Mouse (Mus musculus): ENCODE measurements at regions not wholly inside any gene's neighbourhood (a gene's known extent, or its start where the extent isn't known, plus 50 kb on each side); places are given as distances from the start of the nearest gene placed in this dataset.
"Not testable (repeated sequence)": the region's sequence is repeated elsewhere in the genome, so short reads cannot be mapped to it uniquely, and the experiment has no call there.

GRCm38 (mm10) chr2:166516261-166516660 lies 197.4 kb downstream of the Prex1 start:
- DNase-seq (ENCODE audit: low spot score) = no peak

DNA sequence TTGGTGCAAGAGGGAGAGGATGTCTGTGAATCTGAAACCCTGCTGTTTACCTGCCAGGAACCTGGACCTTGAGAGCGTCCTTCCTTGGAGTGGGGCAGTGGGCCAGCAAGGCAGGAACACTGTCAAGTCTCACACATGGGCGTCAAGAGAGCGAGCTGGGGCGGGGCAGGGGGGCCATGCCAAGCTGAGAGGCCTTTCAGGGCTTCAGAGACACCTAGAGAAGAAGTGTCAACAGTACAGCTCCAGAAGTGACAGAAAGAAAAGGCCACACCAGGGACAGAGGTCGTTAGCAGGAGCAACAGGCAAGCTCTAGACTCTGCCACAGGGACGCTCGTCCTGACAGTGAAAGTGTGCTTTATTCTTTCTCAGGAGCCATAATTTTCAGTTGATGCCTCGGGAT lies 199.0 kb downstream of the Prex1 start:
- DNase-seq (ENCODE audit: low spot score) = no peak

- no peak for DNase-seq (ENCODE audit: low spot score)
These were observed 201.1 kb downstream of the Prex1 start for GRCm38 (mm10) chr2:166512488-166512887.

DNA sequence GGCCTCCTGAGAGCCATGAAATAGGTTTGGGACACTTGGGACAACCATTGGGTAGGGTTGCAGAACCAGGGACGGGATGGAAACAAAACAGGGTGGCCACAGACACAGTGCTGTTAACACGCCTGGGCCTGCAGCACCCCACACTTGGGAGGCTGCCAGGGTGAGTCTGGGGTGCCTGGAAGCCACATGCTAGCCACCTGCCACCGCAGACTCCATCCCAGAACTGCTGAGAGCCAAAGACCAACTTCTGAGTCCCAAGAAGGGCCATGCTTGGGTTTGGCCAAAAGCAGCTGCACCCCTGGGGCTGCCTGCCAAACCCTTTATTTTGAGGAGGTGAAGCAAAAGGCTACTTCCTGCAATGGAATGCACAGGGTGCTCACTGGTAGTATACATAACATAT lies 202.2 kb downstream of the Prex1 start:
- DNase-seq (ENCODE audit: low spot score) = not testable (repeated sequence)

DNA sequence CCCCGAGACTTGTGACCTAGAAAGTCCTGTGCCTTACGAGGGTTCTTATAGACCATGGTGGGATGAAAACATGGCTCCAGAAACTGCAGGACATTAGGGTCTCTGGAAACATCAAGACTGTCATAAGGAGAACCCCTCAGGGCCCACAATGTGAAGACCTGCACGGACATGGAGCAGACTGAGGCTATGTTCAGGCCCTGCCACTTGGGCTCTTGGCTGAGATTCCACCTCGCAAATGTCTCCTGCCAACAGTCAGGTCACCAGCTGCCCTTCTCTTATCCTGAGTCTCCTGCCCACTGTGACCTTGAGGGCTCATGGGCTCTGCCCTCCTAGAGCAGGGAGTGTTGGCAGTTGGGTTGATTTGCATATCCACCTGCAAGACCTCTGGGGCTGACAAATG lies 202.9 kb downstream of the Prex1 start:
- no peak for DNase-seq (ENCODE audit: low spot score)

DNA sequence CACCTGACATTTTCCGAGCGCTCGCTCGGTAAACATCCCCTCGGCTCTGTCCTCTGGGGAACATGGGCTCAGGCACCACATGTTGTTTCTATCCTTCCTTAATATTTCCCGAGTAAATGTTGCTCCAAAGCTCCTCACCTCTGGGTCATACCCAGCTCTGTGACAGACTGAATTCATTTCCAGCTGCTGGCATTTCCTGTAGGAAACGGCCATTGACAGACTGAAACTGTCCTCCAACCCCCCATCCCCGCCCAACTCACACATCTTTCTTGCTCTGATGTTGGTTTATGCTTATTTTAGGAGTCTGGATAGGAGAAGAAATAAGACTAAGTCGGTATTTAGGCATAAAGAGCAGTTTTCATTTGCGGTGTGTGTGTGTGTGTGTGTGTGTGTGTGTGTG lies 204.0 kb downstream of the Prex1 start:
- no peak for DNase-seq (ENCODE audit: low spot score)

GRCm38 (mm10) chr2:166508656-166509420 lies 204.8 kb downstream of the Prex1 start:
- no peak for DNase-seq (ENCODE audit: low spot score)

GRCm38 (mm10) chr2:166505309-166505708 lies 208.3 kb downstream of the Prex1 start:
- DNase-seq (ENCODE audit: low spot score) = no peak

GRCm38 (mm10) chr2:166503666-166504065 lies 210.0 kb downstream of the Prex1 start:
- no peak for DNase-seq (ENCODE audit: low spot score)

GRCm38 (mm10) chr2:166492895-166493294 lies 220.7 kb downstream of the Prex1 start:
- DNase-seq (ENCODE audit: low spot score) = no peak

- DNase-seq (ENCODE audit: low spot score) = no peak
These were observed 221.2 kb downstream of the Prex1 start for GRCm38 (mm10) chr2:166492421-166492820.

DNA sequence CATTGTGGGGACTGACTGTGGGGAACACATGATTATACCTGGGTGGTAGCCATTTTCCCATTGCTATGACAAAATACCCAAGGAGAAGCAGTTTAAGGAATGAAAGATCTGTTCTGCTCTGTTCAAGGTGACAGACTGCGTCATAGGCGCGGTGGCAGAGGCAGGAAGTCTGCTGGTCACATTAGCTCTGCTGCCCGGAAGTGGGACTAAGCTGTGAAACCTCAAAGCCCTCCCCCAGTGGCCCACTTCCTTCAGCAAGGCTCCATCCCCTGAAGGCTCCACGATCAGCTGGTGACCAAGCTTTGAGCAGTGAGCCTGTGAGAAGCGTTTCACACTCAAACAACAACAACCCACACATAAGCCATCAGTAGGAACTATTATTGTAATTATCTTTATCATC lies 221.8 kb downstream of the Prex1 start:
- no peak for DNase-seq (ENCODE audit: low spot score)

- DNase-seq (ENCODE audit: low spot score) = no peak
These were observed 224.4 kb downstream of the Prex1 start for GRCm38 (mm10) chr2:166489041-166489872.

DNA sequence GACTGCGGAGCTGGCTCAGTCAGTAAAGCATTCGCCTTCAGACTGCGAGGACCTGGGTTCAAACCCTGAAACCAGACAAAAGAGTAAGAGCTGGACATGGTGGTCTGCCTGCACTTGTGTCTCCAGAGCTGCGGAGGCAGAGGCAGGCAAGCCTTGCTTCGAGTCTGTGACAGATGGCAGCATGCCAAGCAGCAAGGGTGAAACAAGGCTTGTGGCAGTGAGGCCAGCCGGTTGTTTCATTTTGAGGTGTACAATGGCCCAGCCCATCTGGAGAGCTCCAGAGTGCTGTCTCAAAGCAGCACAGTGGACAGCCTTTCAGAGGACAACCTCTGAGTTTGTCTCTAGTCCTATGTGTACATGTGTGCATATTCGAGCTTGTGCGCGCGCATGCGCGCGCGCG lies 225.9 kb downstream of the Prex1 start:
- DNase-seq (ENCODE audit: low spot score) = no peak

DNA sequence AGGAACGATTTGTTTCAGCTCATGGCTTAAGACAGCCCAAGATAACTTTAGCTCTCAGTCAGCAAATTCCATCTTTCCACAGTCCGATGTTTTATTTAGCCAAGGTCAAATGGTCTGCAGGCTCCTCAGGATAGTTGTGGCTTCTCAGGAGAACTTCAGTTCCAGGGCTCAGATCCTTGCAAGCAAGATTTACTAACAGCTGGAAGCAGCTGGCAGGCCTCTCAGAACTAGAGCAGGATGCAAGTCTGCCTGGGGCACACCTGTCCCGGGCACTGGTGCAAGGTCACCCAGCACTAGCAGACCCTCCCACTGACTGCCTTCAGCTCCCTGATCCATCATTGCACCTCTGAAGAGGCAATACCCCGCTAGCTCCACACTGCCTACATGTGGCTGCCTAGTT lies 227.8 kb downstream of the Prex1 start:
- DNase-seq (ENCODE audit: low spot score) = peak; percentile 52

DNA sequence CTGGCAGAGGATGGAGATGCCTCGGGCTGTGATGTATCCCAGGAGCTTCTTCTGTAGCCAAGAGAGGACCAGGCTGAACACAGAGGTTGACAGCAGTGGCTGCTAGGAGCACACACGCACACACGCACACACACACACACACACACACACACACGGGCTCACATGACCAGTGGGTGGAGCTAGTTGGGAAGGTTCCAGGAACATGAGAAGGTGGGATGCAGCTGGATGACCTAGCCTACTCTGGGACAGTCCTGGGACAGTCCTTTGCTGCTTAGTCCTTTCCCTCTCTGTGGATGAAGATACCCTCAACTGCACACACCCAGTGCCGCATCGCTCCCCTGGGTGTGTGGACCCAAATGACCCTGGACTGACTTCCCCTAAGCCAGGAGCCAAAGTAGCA lies 228.3 kb downstream of the Prex1 start:
- no peak for DNase-seq (ENCODE audit: low spot score)

DNA sequence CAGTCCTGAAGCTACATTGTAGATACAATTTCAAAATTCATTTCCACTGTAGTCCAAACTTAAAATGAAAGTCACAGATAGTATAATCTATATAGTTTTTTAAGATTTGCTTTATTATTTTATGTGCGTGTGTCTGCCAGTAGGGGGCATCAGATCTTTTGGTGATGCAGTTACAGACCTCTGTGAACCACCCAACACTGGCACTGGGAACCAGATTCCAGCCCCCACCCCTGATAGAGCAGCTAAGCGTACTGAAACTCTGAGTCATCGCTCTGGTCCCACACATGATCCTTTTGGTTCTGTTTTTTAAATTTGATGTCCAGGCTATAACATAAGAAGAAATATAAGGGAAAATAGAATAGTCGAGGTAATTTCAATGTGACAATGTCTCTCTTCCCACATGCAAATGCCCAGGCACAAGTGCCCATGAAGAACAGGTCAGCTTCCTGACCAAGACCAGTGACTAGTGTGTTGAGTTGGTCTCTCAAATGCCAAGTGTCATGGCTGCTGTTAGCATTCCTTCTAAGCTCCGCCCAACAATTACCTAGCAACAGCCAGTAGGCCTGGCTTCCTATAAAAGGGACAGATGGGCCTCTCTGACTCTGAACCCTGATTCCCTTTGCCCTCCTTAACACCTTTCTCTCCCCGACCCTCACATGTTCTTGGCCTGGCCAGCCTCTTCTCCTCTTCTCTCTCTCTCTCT lies 229.9 kb downstream of the Prex1 start:
- DNase-seq (ENCODE audit: low spot score) = no peak

GRCm38 (mm10) chr2:166482720-166483616 lies 230.7 kb downstream of the Prex1 start:
- no peak for DNase-seq (ENCODE audit: low spot score)

DNA sequence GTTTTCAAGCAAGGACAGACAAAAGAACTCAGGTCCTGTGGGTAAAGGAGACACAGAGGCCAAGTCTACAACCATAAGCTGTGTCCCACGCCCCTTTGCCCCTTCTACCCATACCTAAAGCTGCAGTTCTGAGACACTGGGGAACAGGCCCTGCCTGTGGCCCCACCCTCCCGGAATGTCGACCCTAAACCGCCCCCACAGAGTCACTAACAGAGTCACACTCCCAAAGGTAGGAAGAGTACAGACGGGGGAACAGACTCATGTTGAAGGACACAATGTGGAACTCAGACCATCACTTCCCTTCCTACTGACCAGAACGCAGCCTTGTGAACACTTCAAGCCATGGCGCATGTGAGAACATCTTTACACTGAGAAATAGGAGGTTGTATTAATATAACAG lies 231.9 kb downstream of the Prex1 start:
- DNase-seq (ENCODE audit: low spot score) = no peak

DNA sequence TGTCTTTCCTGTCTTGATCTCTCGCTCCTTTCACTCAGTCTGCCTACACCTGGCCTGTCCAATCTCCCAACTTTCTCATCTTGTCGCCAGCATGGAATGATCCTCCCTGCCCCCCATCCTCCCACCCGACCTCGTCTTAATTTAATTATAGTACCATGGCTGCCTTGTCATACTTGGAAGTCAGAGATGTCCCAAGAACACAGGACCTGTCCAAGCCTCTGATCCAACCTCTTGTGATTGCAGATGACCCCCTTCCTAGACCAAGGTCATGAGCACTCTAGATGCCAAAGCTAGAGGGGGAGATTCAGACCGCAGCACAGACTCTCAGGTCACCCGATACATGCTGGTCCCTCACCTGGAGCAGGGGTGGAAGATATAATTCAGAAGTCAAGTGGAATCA lies 232.3 kb downstream of the Prex1 start:
- DNase-seq (ENCODE audit: low spot score) = no peak

DNA sequence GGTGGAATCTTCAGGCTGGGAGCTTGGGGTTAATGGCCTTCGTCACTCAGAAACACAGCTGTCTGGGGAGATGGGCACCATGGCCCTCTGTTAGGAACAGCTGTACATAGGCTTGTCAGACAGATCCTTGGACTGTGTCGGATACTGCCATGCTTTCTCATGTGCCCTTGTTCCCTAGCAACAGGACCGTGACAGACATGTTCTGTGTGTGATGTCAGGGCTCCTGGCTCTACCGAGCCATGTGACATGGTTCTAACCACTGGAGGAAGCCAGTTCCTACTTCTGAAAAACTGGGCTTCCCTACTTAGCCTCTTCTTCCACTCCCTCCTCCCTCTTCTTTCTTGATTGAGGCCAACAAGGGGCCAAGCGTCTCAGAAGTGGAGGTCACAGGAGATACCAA lies 232.7 kb downstream of the Prex1 start:
- no peak for DNase-seq (ENCODE audit: low spot score)

GRCm38 (mm10) chr2:166476953-166477352 lies 236.7 kb downstream of the Prex1 start:
- DNase-seq (ENCODE audit: low spot score) = no peak

All from ovary, adult 18-20 months (tissue).